Mouse (Mus musculus): ENCODE measurements around the gene Tagap. TPM values are rescaled to one million over a fixed set of nuclear protein-coding genes. Genes with fewer than 3 reads are reported as not detected.
"Not testable (repeated sequence)": the region's sequence is repeated elsewhere in the genome, so short reads cannot be mapped to it uniquely, and the experiment has no call there.

Gene Tagap
- polyA plus RNA-seq, 1 experiment = 0.40 TPM

- peak within 1 kb of the TSS; percentile 90 for H3K27ac ChIP-seq (ENCODE audit: control insufficient read depth, insufficient read depth, low read depth, low read length)
- peak; percentile 64 for TF ChIP-seq POLR2A (IDR thresholded peaks at IDR 0.05; ENCODE audit: control insufficient read depth, low read depth, low read length)
These were observed 19.6 kb downstream of the Tagap start, which contains the start of gene Rsph3a for GRCm38 (mm10) chr17:7945117-7946052. Gene Rsph3a (plus strand): TSS chr17:7945614.

DNA sequence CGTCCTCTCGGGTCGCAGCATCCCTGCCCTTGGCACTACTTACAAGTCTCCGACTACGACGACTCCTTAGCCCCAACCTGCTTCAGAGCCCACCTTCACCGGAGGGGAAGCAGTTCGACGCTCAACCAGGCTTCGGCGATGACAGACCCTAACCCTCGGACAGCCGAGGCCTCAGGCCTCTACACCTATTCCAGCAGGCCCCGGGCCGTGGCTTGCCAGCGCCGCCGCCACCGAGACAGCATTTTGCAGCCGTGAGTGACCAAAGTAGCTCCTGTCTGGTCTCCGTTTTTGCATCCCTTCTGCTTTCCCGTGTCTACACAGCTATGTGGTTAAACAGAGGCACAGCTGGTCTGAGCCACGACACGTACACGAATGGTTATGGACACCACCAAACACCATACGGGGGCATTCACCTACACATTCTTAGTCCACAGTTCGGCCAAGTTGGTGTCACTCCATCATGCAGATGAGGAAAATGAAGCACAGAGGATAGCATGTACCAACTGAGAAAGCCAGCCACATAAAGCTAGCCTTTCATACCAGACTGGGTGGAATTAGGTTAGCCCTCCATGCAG is 20.3 kb downstream of the Tagap start:
- H3K36me3 ChIP-seq (ENCODE audit: control insufficient read depth, insufficient read depth, low read length); H3K4me1 ChIP-seq (ENCODE audit: control insufficient read depth, insufficient read depth, low read length); H3K27me3 ChIP-seq (ENCODE audit: control insufficient read depth, insufficient read depth, low read length): not testable (repeated sequence)
- peak overlapping the region; percentile 90 for H3K27ac ChIP-seq (ENCODE audit: control insufficient read depth, insufficient read depth, low read depth, low read length)
- peak overlapping the region; percentile 85 for H3K4me3 ChIP-seq (ENCODE audit: control insufficient read depth, low read depth, low read length)

More at GRCm38 (mm10) chr17:7945117-7946052, 19.6 kb downstream of the Tagap start, which contains the start of gene Rsph3a:
- not testable (repeated sequence) for H3K4me1 ChIP-seq (ENCODE audit: control insufficient read depth, insufficient read depth, low read length); H3K27me3 ChIP-seq (ENCODE audit: control insufficient read depth, insufficient read depth, low read length); H3K36me3 ChIP-seq (ENCODE audit: control insufficient read depth, insufficient read depth, low read length)
- peak within 1 kb of the TSS; percentile 85 for H3K4me3 ChIP-seq (ENCODE audit: control insufficient read depth, low read depth, low read length)

DNA sequence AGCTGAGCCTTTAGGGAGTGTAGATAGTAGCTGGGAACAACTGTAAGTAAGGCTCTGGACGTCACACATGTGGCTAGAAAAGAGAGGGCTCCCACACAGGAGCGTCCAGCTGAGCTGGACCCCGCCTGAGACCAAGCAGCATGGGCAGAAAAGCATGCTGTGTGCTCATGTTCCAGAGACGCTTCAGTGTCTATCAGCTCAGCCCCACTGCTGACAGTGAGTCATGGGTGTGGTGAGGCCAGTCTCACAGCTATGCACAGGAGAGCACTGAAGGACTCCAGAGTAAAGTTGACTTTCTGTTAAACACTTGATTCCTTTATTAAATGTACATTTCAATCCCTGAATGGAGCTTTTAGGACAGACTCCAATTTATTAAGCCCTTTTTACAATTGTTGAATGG is 25.5 kb downstream of the Tagap start:
- not testable (repeated sequence) for H3K27me3 ChIP-seq (ENCODE audit: control insufficient read depth, insufficient read depth, low read length); H3K27ac ChIP-seq (ENCODE audit: control insufficient read depth, insufficient read depth, low read depth, low read length); H3K36me3 ChIP-seq (ENCODE audit: control insufficient read depth, insufficient read depth, low read length); H3K4me1 ChIP-seq (ENCODE audit: control insufficient read depth, insufficient read depth, low read length); H3K4me3 ChIP-seq (ENCODE audit: control insufficient read depth, low read depth, low read length)

DNA sequence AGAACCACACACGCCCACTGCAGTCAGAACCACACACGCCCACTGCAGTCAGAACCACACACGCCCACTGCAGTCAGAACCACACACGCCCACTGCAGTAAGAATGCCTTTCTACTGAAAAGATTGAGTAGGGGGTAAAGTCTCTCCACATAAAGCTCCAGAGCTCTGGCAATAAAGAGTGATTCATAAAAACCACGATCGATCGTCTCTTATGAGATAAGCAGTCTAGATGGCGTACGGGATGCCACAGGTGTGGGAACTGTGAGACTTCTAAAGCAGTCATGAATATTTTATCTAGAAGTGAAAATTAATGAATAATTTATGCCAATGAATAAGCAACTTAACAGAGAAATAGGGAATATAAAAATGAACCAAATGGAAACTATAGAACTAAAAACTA is 31.4 kb downstream of the Tagap start:
- not testable (repeated sequence) for H3K27ac ChIP-seq (ENCODE audit: control insufficient read depth, insufficient read depth, low read depth, low read length); H3K4me3 ChIP-seq (ENCODE audit: control insufficient read depth, low read depth, low read length); H3K4me1 ChIP-seq (ENCODE audit: control insufficient read depth, insufficient read depth, low read length); H3K36me3 ChIP-seq (ENCODE audit: control insufficient read depth, insufficient read depth, low read length); H3K27me3 ChIP-seq (ENCODE audit: control insufficient read depth, insufficient read depth, low read length)

DNA sequence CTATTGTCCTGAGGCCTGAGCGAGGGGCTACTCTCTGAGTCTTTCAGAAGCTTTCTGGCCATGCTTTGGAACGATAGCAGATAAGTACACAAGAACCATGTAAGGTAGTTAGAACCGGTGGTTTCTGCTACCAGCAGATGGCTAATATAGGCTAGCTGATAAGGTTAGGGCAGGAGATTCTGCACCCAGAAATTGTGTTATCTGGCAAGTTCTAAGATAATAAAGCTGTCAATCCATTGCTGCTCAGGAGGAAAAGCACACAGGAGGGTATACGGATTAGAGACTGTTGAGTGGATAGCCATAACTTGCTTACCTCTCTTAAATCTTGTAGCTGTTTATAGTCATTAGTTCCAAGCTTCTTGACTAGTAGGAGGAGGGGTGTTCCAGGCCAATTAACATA is 37.5 kb downstream of the Tagap start:
- H3K36me3 ChIP-seq (ENCODE audit: control insufficient read depth, insufficient read depth, low read length); H3K4me1 ChIP-seq (ENCODE audit: control insufficient read depth, insufficient read depth, low read length); H3K27ac ChIP-seq (ENCODE audit: control insufficient read depth, insufficient read depth, low read depth, low read length); H3K4me3 ChIP-seq (ENCODE audit: control insufficient read depth, low read depth, low read length); H3K27me3 ChIP-seq (ENCODE audit: control insufficient read depth, insufficient read depth, low read length): not testable (repeated sequence)

DNA sequence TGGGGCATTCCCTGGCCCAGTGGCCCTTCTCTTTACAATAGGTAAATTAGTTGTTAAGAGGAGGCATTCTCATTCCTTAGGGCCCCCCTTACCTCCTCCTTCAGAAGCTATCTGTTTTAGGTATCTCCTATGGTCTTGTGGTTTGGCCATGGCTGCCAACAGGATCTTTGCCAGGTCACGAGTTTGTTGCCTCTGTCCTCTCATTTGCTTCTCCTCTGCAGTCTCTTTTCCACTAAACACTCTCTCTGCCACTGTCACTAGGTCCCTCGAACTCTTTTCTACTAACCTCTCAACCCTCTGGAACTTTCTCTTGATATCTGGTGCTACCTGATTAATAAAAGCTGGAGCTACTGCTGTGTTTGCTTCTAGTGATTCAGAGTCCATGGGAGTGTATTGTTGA is 38.6 kb downstream of the Tagap start:
- not testable (repeated sequence) for H3K27ac ChIP-seq (ENCODE audit: control insufficient read depth, insufficient read depth, low read depth, low read length); H3K4me3 ChIP-seq (ENCODE audit: control insufficient read depth, low read depth, low read length); H3K4me1 ChIP-seq (ENCODE audit: control insufficient read depth, insufficient read depth, low read length); H3K27me3 ChIP-seq (ENCODE audit: control insufficient read depth, insufficient read depth, low read length); H3K36me3 ChIP-seq (ENCODE audit: control insufficient read depth, insufficient read depth, low read length)

- H3K4me3 ChIP-seq (ENCODE audit: control insufficient read depth, low read depth, low read length); H3K27me3 ChIP-seq (ENCODE audit: control insufficient read depth, insufficient read depth, low read length); H3K27ac ChIP-seq (ENCODE audit: control insufficient read depth, insufficient read depth, low read depth, low read length); H3K4me1 ChIP-seq (ENCODE audit: control insufficient read depth, insufficient read depth, low read length); H3K36me3 ChIP-seq (ENCODE audit: control insufficient read depth, insufficient read depth, low read length): not testable (repeated sequence)
These were observed 42.7 kb downstream of the Tagap start for GRCm38 (mm10) chr17:7968490-7968889.

- not testable (repeated sequence) for H3K36me3 ChIP-seq (ENCODE audit: control insufficient read depth, insufficient read depth, low read length); H3K27ac ChIP-seq (ENCODE audit: control insufficient read depth, insufficient read depth, low read depth, low read length); H3K4me1 ChIP-seq (ENCODE audit: control insufficient read depth, insufficient read depth, low read length)
These were observed 44.0 kb downstream of the Tagap start for GRCm38 (mm10) chr17:7969782-7970181.

DNA sequence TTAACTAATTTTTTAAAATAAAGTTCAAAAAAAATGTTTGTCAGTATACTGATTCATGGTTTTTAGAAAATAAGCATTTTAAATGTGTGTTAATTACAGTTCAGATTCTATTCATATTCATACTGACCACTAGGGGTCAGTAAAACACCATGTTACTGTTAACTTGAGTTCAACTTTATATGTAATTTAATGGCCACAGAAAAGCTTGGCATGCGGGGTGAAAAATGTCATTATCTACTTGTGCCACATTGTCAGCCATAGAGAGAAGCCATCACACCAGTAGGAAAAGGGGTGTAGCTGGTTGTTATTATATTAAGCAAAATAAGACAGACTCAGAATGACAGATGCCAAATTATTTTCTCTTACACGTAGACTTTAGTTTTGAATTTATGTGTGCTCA is 57.7 kb downstream of the Tagap start:
- H3K4me1 ChIP-seq (ENCODE audit: control insufficient read depth, insufficient read depth, low read length); H3K27ac ChIP-seq (ENCODE audit: control insufficient read depth, insufficient read depth, low read depth, low read length); H3K4me3 ChIP-seq (ENCODE audit: control insufficient read depth, low read depth, low read length); H3K36me3 ChIP-seq (ENCODE audit: control insufficient read depth, insufficient read depth, low read length); H3K27me3 ChIP-seq (ENCODE audit: control insufficient read depth, insufficient read depth, low read length): not testable (repeated sequence)

More at GRCm38 (mm10) chr17:7969782-7970181, 44.0 kb downstream of the Tagap start:
- not testable (repeated sequence) for H3K4me3 ChIP-seq (ENCODE audit: control insufficient read depth, low read depth, low read length); H3K27me3 ChIP-seq (ENCODE audit: control insufficient read depth, insufficient read depth, low read length)

Other genes starting within 250 kb of the Tagap start
- gene Fndc1, start 98.7 kb upstream of the Tagap start, polyA plus RNA-seq (2012; rRNA removed) = 0.90 and 0.95 TPM in 2 replicates
- gene Rsph3a, start 19.6 kb downstream of the Tagap start, polyA plus RNA-seq (2012; rRNA removed) = 702 and 927 TPM in 2 replicates
- 0.11 and 0.58 TPM in 2 replicates for gene Gm49673, start 221.8 kb downstream of the Tagap start, polyA plus RNA-seq (2012; rRNA removed)
- 18.3 and 19.1 TPM in 2 replicates for gene Rnaset2a, start 222.1 kb downstream of the Tagap start, polyA plus RNA-seq (2012; rRNA removed)
- gene Fgfr1op, start 239.5 kb downstream of the Tagap start, polyA plus RNA-seq (2012; rRNA removed) = 27.1 and 28.2 TPM in 2 replicates